Mouse (Mus musculus) hindlimb bud, embryonic 11.5 days (tissue): ENCODE results near the gene Pex7.

Experiments
- DNase-seq: peaks from one replicate; pipeline ENCODE4 v3.0.0-alpha.2; 2012; ENCODE audit warnings: low read depth, low spot score; ENCODE audit errors: extremely low spot score

Pex7 gene

GRCm38 (mm10) chr10:19880437-19880836, 27.1 kb downstream of the Pex7 start:
- DNase-seq, result no peak

DNA sequence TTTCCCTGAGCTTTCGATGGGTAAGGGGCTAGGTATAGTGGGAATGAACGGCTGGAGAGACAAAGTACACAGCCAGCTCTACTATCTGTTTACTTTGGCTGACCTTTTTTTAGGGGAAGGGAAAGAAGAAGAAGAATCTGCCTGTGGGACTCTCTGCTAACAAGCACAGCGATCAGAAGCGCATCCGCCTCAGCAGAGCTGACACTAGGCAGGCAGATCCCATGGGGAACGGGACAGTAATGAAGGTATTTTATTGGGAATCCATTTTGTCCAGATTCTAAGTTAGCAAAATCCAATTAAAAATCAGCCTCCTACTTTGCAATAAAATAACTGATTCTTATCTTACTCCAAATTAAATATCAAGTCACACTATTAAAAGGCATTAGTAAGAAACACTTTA, 28.3 kb downstream of the Pex7 start:
- DNase-seq, result no peak

GRCm38 (mm10) chr10:19877679-19878078, 29.8 kb downstream of the Pex7 start:
- no peak for DNase-seq

GRCm38 (mm10) chr10:19877257-19877656, 30.2 kb downstream of the Pex7 start:
- DNase-seq, result no peak

DNA sequence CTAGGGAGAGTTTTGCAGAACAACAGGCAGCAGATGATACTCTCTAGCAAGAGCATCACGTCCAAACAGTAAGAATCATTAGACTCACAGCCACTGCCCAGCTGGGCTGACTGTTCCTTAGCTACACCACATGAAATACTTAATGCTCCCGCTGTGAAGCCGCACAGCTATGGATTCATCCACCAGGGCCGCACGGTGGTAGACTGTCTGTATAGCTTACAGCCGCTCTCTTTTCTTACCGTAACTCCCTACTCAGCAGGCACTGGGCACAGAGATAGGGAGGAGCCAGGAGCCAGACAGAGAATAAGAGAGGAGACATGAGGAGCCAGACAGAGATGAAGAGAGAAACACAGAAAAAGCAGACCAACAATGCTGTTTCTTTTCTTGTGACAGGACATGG, 30.8 kb downstream of the Pex7 start:
- no peak for DNase-seq

DNA sequence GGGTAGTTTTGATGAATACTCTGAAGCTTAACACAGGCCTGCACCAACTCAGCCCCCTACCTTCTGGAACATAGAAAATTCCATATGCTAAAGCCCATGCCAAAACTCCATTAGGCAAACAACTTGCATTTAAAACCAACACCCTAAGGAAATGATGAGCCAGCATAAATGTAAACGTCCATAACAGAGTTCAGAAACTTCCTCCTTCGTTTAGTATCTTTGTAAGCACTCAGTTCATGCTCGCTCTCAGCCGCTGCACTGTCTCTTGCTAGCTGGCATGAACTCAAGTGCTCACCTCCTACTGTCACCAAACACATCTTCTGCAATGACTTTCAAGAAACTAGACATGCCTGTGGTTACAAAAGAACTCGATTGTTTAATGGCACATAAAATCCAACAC, 32.1 kb downstream of the Pex7 start:
- no peak for DNase-seq

DNA sequence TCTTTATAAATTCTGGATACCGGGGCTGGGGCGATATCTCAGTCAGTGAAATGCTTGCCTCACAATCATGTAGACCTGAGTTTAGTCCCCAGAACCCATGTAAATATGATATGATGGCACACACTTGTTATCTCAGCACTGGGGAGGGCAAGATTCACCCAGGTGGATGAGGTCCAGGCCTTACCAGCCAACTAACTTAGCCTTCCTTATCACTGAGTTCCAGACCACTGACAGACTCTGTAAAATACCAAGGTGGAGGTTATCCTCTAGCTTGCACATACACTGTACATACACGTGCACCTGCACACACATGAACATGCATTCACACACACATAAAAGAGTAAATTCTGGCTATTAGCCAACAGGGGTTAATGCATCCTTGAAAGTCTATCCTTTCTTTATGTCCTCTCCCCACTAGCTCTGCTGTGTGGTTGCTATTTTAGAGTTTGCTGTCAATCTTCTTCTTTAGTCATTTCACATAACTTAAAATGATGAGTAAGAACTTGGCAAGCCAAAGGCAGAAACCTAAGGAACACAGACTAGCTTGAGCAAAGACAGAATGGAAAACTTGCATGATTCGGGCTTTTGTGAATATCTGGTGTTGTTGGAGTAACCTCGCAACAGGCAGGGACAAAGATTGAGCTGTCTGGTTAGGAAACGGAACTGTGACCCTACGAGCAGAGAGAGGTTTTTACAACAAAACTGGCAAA, 51.7 kb downstream of the Pex7 start:
- no peak for DNase-seq

- DNase-seq, result no peak
These were observed 53.9 kb downstream of the Pex7 start for GRCm38 (mm10) chr10:19853609-19854008.

DNA sequence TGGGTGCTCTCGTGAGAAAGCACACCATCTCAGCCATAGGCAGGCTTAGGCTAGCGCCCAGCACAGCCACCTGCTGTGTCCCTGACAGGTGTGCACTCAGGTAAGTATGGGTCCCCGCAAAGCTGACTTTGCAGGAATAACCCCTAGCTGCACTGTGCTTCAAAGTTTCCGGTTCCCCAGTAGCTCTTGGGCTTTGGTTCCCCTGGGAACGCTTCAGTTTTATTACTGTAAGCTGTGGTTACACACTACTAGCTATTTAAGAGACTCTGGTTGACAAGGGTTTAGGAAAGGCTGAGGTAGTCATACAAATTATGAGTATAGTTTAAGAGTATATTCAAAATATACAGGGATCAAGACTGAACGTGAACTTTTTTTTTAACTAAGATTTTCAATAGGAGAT, 54.7 kb downstream of the Pex7 start:
- no peak for DNase-seq

DNA sequence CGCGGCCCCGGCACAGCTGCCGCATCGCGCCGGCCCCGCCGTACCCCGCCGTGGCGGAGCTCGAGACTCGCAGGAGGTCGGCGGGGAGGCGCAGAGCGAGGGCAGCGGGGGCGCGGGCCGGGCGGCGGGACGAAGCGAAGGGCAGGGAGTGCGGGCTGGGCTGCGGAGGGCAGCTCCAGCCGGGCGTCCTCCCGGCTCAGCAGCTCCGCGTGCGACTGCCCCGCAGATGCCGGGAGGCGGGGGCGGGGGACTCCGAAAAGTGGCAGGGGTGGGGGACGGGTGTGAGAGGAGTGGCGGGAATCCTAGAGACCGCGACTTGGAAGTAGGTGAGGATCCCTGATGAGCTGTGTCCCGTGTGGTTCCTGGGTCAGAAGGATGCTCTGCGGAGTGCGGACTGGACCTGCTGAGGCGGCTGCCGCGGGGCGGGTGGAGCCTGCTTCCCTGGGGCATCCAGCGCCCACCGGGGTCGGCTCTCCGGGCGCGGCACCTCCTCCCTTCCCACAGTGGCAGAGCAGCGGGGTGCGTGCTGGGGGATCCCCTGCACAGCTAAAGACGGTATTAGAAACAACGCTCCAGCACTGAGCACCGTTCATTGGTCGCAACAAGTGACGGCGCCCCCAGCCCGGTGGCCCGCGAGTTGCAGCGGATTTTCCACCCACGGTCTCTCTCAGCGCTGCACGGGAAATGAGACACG, 56.3 kb downstream of the Pex7 start, which contains the start of gene Slc35d3:
TSS of gene Slc35d3 (minus strand) at position 462 of the 694 bp plus-strand sequence.
- DNase-seq, result no peak

- DNase-seq, result no peak
These were observed 56.9 kb downstream of the Pex7 start for GRCm38 (mm10) chr10:19850544-19850997.

GRCm38 (mm10) chr10:19849771-19850365, 57.6 kb downstream of the Pex7 start:
- DNase-seq, result no peak

- no peak for DNase-seq
These were observed 58.3 kb downstream of the Pex7 start for GRCm38 (mm10) chr10:19848928-19849770.

DNA sequence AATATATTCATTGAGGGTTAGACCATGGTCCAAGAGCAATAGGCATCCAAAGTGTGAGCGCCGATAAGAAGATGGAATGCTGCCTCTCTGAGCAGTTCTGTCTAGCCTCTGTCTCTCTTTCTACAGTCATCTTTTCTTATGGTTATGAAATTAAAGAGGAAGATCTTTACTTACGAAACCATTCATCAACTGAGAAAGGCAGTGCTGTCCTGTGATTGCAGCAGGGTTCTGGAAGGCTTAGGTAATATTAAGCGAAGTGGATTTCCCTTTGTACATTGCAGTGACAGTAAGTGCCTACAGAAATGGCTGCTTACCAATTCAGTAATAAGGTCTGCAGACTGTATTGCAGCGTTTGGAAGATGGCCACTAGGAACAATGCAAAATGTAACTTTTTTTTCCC, 67.7 kb downstream of the Pex7 start:
- no peak for DNase-seq

- no peak for DNase-seq
These were observed 71.4 kb downstream of the Pex7 start for GRCm38 (mm10) chr10:19835887-19836710.

GRCm38 (mm10) chr10:19834222-19834621, 73.3 kb downstream of the Pex7 start:
- no peak for DNase-seq

GRCm38 (mm10) chr10:19831072-19831849, 76.2 kb downstream of the Pex7 start:
- DNase-seq, result no peak

DNA sequence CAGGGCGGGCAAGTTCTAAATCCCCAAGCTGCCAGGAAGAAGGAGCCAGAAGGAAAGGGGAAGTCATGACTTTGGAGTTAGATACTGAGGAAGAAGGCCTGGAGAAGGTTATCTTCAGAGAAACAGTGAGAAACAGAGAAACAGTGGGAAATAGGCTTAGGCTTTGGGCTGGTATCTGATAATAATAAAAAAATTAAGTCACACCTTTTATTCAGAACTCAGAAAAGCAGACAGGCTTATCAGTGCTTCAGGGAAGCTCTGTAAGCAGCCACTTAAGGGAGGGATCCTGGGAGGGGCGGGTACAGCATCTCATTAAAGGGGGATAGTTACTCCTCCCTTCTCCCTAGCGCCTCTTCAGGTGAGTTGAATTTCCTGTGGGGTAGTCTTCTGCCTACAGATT, 86.5 kb downstream of the Pex7 start:
- no peak for DNase-seq

GRCm38 (mm10) chr10:19818723-19819355, 88.7 kb downstream of the Pex7 start:
- DNase-seq, result no peak
